9 mouse cellular contexts compared by ENCODE assay signal in genomic region chr6:17750041-17750660, GRCm38 (mm10). TPM values are rescaled to one million over a fixed set of nuclear protein-coding genes. Genes with fewer than 3 reads are reported as not detected.
DNase-seq lines count a peak whose midpoint lies in the region; ATAC-seq and TF ChIP-seq lines count a peak whose summit lies in the region.
"Had no signal": no experiment of that assay in that cellular context is flagged by ENCODE, and none has a peak within 500 bp of the region (broad histone marks: within the 10 kb centered on the region; RNA-seq: fewer than 3 reads in every experiment).

No protein-coding gene starts in this region.

- 30% methylated on average over 9 of the region's 9 CpGs for WGBS in hindbrain, postnatal 0 days

- H3K4me3 ChIP-seq in megakaryocyte, embryonic 14.5 days (replicated peaks) = peak overlapping the region; percentile 94
- H3K4me3 ChIP-seq in erythroblast, embryonic 14.5 days (replicated peaks) = peak overlapping the region; percentile 66
- H3K4me3 ChIP-seq in hindbrain, postnatal 0 days (ENCODE audit: low read length) = peak overlapping the region; percentile 48

- intact Hi-C loops in gastrocnemius, postnatal 14 days (cut with DNase I; ENCODE audit: low total_unique reads) = no loop called here

- no peak for ATAC-seq in megakaryocyte, adult 5-6 weeks (ENCODE audit: poor library complexity, severe bottlenecking)
- no peak for ATAC-seq in hindbrain, postnatal 0 days
- ATAC-seq in monocyte, adult 5-6 weeks (replicated peaks; ENCODE audit: insufficient number of reproducible peaks, low FRiP score, low TSS enrichment, poor library complexity, severe bottlenecking) = no peak

- peak overlapping the region; percentile 93 for H3K27ac ChIP-seq in hindbrain, postnatal 0 days

- peak; percentile 40 for DNase-seq in hindbrain, postnatal 0 days (ENCODE audit: low spot score)
- peak; percentile 28 for DNase-seq in retina, embryonic 14.5 days (ENCODE audit: low spot score)
- no peak for DNase-seq in adrenal gland, postnatal 14 days
- no peak for DNase-seq in gastrocnemius, postnatal 14 days
- DNase-seq: adrenal gland, adult 2 months had no signal

- H3K9ac ChIP-seq in hindbrain, postnatal 0 days (replicated peaks; ENCODE audit: low read length) = peak overlapping the region; percentile 66

- H3K4me2 ChIP-seq in hindbrain, postnatal 0 days (ENCODE audit: low read depth, low read length) = peak overlapping the region; percentile 64

- H3K27me3 ChIP-seq in megakaryocyte, embryonic 14.5 days (replicated peaks) = no peaks in the 10 kb centered on the region
- H3K27me3 ChIP-seq in erythroblast, embryonic 14.5 days (ENCODE audit: control insufficient read depth) = no peaks in the 10 kb centered on the region
- no peaks in the 10 kb centered on the region for H3K27me3 ChIP-seq in hindbrain, postnatal 0 days (ENCODE audit: insufficient read depth, low read length)

- no peaks in the 10 kb centered on the region for H3K9me3 ChIP-seq in megakaryocyte, embryonic 14.5 days
- no peaks in the 10 kb centered on the region for H3K9me3 ChIP-seq in erythroblast, embryonic 14.5 days (ENCODE audit: control insufficient read depth, low read length)
- no peaks in the 10 kb centered on the region for H3K9me3 ChIP-seq in hindbrain, postnatal 0 days (ENCODE audit: low read length)

- TF ChIP-seq CTCF in hindbrain, postnatal 0 days (IDR thresholded peaks at IDR 0.05; ENCODE audit: low read depth) = no peak

- H3K36me3 ChIP-seq in megakaryocyte, embryonic 14.5 days (replicated peaks; ENCODE audit: low read length) = peaks cover 42% of the 10 kb centered on the region
- H3K36me3 ChIP-seq in erythroblast, embryonic 14.5 days (ENCODE audit: control insufficient read depth) = peaks cover 25% of the 10 kb centered on the region
- no peaks in the 10 kb centered on the region for H3K36me3 ChIP-seq in hindbrain, postnatal 0 days (ENCODE audit: insufficient read depth, low read length)

- peaks cover 74% of the 10 kb centered on the region for H3K4me1 ChIP-seq in megakaryocyte, embryonic 14.5 days
- peaks cover 64% of the 10 kb centered on the region for H3K4me1 ChIP-seq in erythroblast, embryonic 14.5 days (ENCODE audit: control insufficient read depth)
- H3K4me1 ChIP-seq in hindbrain, postnatal 0 days (ENCODE audit: insufficient read depth, low read length) = peaks cover 4% of the 10 kb centered on the region; the same call in 1 of the 2 replicates

RNA-seq across cellular contexts. Expression of gene St7, which starts 57.4 kb away (rescaled TPM):
- 6.3 and 7.1 TPM in 2 replicates for polyA plus RNA-seq in megakaryocyte, embryonic 14.5 days (2012; ENCODE audit: insufficient read depth, low replicate concordance)
- 6.9 and 8.5 TPM in 2 replicates for total RNA-seq in megakaryocyte, adult 5-6 weeks (2015)
- total RNA-seq in megakaryocyte, adult 5-6 weeks (2017) = 10.6 and 14.0 TPM in 2 replicates
- 0.41 and 0.85 TPM in 2 replicates for polyA plus RNA-seq in erythroblast, embryonic 14.5 days (2012)
- 67.4 and 71.7 TPM in 2 replicates for total RNA-seq in hindbrain, postnatal 0 days (2014; rRNA removed)
- polyA plus RNA-seq in hindbrain, postnatal 0 days (2015; fragmentation: Nextera tagmentation; extraction: Ambion mirVana) = 35.8 and 36.8 TPM in 2 replicates
- total RNA-seq in monocyte, adult 5-6 weeks (2017) = 5.4 to 24.1 TPM (median 6.7 TPM) in 3 replicates
- total RNA-seq in adrenal gland, postnatal 14 days (2021) = 19.8 and 23.4 TPM in 2 replicates
- total RNA-seq in gastrocnemius, postnatal 14 days (2021) = 1 to 10 TPM; 8.5 to 9.9 TPM

Comparison
In these comparisons a context has a peak if more than half of its experiments do, and no peak if none do; other contexts are left out.
1. DNase-seq: peak in hindbrain, postnatal 0 days (single experiment) and retina, embryonic 14.5 days (single experiment); none in adrenal gland, postnatal 14 days (single experiment) and gastrocnemius, postnatal 14 days (single experiment).
2. Peak in every context shown above with its lines, with median percentiles within 50 percentile points of each other: H3K4me3 ChIP-seq.